Mouse (Mus musculus) ovary, postnatal 14 days (tissue): ENCODE measurements around the gene Syne1.

Source experiments
- DNase-seq: peaks from one replicate; pipeline ENCODE4 v3.0.0; 2022; ENCODE audit warnings: low spot score

Syne1 gene

DNA sequence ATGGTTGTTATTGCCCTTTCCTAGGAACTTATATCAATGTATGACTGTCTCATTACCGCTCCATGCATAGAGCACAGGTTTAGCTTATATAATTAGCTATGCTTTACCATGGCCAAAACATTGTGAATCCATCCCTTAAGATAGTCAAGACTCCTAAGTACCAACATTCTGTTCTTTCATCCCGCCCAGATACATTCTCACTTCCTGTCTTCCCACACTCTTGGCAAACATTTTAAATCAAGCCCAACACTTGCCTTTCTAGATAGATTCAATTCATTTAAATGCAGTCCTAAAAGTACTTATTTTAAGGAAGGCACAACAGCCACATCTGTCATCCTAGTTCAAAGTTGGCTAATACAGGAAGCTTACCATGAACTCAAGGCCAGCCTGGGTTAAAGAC is 113.5 kb downstream of the Syne1 start:
- DNase-seq: no peak

DNA sequence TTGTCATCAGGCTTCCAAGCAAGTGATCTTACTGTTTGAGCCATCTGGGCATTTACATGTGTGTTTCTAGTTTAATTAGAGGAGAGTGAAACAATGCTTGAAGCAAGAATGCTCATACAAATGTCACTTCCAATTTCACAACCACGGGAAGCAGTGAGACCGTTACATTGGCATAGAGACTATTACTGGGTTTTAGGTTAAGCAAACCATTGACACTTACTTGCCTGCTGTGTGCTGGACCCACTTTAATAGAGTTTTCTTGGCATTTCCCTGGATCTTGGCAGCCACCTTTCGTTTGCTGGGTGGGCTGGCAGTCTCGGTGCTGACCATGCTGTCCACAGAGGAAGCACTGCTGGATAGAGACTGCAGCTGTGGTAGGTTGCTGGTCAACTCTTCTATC is 127.3 kb downstream of the Syne1 start:
- DNase-seq: no peak

DNA sequence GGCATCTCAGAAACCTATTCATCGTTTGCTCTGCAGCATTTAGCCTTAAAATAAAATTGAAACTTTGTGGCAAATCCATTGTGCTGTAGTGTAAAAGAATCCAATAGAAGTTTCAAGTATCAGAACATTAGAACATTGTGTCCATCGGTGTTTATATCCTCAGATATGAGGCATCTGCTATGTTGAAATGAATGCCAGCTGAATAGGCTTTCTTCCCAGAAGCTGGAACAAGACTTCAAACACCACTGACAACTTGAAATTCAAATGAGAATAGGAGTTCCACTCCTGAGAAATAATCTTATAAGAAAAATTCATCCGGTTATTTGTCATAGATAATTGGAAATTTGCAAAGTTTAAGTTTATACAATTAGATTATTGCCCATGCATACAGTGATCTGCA is 135.6 kb downstream of the Syne1 start:
- no peak for DNase-seq

DNA sequence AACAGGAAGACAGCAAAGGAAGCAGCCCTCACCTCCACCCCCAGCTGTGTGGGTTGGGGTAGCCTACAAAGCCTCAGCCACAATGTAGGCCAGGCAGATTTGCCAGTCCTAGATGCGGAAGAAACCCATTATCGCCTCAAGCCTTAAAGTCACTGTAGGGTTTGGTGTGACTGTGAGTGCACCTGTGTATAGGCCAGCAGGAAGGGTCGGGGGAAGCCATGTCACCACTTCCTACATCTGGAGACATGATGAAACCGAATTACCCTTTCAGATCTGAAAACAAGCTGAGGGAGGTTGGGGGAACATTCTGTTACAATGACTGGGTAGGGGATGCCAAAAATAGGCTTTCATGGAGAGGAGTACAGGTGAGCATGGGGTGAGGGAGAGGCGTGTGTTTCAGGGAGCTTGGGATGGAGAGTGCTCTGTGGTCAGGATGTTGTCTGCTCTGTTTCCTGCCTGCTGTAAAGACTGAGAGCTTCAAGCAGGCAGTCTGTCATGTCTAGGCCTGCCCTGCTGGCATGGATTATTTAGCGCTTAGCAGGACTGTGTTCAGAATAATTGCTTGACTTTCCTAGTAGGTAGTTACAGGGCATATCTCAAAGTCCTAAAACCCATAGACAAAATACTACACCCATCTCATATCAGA is 167.0 kb downstream of the Syne1 start:
- DNase-seq: no peak

DNA sequence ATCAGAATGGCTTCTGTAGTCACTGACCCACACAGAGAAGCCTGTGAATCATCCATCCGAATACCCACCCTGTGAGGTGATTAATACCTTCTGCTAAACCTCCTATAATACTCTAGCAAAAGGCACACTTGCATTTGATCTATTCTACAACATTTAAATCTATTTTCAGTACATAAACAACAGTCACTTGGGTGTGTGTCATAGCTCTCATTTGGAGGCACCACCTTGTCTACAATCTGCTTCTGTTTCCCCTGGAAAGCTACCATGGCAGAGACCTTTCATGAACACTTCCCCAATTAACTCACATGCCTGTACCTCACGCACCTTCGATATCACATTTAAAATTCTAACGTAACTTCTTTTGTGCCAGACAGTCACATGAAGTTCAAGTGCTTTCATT is 169.7 kb downstream of the Syne1 start:
- DNase-seq: no peak

DNA sequence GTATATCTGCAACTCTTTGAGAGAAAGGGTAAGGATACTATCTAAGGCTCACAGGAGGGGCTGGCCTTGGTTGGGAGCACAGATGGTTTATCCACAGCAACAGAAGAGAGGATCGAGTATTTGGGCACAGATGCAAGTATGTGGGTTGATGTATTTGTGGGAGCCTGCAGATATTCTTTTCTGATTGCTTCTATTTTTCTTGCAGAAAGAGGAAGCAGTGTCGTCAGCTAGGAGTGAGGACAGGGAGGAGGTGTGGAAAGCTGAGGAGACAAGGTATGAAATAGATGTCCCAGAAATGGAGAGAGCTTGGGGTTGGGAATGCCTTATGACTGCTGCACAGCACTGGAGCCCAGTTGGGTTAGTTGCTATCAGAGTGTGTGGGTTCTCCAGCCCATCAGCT is 172.3 kb downstream of the Syne1 start:
- DNase-seq: no peak

DNA sequence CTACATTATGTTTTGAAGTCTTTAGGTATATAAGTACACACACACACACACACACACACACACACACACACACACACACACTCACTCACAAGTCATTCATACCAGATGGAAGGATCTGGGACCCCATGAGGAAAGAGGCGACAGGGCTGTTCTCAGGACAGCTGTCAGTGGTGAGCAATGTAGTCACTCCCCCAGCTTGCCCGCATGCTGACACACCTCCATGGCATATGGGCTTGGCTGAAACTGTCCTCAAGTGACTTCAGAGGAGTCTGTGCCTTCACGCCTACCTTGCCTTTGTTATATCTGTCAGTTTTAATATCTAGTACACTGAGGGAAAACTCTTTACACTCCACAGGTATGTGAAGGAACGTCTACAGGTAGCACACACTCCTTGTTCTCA is 181.7 kb downstream of the Syne1 start:
- no peak for DNase-seq

DNA sequence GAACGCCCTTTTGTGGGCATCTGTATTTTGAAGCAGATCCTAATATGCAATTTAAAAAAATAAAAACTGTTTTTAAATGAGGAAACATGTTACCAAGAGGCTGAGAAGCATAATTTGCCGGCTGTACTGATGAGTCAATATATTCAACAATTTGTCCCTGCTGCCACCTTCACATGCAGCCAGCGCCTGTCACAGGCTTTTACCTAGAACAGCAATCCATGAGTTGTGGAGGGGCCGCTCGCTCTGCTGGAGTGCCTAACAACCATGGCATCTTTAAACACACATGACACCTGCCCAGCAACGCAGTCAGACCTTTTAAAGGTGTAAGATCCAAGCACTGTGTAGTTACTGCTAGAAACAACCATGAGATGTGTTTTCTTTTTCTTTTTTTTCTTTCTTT is 183.0 kb downstream of the Syne1 start:
- no peak for DNase-seq

DNA sequence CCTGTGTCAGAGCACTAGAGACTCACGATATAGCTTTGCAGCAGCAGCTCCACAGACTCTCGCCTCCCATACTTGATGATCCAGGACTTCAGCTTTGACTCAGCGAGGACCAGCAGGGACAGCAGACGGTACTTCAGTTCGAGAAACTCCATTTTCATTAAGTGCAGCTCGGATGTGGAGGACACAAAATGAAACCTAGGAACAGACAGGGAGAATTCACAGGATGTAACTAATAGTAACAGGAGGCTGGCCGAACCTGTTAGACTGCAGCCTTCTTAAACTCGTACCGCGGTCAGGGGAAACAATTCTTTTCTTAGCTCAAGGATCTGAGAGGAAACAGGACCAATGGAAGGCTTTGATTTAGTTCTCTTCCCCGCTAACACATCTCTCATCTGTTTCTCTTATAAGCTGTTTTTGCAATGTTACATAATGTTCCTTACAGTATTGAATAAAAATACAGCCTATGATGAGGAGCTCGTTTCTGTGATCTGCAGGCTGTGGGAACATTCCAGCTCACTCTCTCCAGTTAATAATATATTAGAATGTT is 183.7 kb downstream of the Syne1 start:
- DNase-seq: no peak

DNA sequence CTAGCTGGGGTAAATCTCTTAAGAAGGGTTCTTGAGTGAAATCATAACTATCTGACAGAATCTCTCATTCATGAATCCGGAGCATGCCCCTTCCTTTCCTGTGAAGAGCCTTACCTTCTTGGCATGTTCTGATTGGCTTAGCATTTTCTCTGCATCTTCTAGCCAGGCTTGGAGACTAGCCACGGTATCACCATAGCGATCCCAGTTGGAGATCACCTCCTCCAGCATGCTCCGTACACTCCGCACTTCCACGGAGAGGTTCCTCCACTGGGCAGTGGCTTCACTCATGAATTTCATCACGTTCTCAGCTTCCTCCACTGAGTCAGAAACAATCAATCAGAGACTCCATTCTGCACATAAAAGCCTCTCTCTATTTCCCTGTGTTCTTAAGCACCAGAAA is 190.7 kb downstream of the Syne1 start:
- DNase-seq: no peak

DNA sequence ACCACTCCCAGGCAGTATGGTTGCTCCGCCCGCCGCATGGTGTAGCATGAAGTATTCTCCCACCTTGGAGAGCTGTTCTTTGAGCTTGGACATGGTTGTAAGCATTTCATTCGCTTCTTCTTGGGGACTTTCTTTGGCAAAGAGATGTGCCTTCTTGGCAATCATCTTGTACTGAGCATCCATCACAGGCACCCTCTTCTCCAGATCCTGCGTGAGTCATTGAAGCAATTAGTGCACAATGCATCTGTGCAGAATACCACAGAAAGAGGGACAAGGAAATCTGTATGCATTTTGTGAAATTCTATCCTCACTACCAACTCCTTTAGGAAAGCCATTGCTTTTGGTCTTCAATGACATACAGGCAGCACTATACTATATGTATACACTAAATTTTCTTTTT is 194.7 kb downstream of the Syne1 start:
- no peak for DNase-seq

DNA sequence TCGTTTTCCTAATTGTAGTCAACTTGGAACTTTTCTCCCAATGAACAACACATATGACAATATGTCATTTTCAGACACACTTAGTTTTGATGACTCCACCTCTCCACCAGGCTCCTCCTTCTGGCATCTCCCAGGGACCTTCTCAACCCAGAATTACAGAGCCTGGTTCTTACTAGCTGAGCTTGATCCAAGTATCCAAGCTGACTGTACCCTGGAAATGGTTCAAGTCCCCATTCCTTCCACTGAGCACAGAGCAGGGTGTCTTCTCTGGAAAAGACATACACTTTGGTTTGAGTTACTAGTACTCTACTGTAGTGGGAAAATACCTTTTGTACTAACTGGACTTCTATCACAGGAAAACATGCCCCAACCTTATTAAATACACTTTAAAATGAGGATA is 197.9 kb downstream of the Syne1 start:
- no peak for DNase-seq

DNA sequence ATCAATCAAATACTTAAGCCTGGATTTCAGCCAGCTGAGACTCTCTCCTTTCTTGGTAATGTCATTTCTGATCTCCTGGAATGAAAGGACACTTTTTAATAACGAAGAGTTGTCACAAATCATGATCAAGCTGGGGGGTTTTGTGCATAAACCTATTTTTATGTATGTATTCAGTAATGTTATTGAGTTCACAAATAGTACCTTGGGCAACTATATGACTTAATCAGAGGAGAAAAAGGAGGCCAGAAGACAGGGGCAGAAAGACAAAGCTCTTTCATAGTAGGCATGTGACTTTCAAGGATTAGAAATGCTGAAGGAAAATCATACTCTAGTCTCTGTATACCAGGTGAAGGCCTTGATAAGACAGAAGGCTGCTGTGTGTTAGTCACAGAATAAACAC is 204.4 kb downstream of the Syne1 start:
- no peak for DNase-seq

DNA sequence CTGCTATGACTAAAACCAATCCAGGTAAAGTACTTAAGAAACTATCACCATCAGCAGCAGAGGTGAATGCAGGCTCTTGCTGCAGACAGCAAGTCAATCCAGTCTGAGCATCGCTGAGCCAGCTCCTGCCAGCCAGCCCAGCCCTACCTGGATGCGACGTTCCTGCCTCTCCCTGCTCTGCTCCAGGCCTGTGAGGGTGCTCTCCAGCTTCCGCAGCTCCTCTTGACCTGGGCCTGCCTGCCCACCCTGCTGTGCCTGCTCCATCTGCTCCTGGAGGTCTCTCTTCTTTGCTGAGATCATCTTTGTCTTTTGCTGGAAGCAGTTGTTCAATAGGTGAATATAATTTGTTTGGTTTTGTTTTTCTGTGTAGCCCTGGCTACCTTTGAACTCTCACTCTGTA is 208.1 kb downstream of the Syne1 start:
- no peak for DNase-seq

DNA sequence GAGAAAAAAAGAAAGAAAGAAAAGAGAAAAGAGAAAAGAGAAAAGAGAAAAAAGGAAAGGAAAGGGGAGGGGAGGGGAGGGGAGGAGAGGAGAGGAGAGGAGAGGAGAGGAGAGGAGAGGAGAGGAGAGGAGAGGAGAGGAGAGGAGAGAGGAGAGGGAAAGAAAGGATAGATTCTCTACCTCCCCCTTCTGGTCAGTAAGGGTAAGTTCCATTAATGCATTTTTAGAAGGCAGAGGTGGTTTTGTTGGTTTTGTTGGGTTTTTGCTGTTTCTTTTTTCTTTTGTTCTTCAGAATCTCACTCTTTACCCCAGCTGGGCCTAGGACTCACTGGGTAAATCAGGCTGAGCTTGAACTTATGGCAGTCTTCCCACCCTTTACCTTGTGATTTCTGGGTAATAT is 214.9 kb downstream of the Syne1 start:
- no peak for DNase-seq

DNA sequence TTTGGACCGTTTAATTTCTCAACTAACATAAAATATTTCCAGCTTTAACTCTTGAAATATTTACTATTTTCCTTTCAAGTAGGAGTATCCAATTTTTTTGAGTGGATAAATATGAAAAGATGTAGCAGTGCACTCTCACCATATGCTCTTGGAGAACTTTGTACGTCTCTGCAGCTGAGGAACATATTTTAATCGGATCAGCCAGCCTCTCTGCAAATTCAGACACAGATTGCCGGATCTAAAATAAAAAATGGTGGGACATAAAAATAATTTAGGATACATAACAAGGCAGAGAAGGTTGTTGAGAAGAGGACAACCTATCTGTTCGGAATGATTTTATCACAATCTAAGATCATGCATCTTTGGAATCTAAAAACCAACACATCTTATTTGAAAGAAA is 218.5 kb downstream of the Syne1 start:
- DNase-seq: no peak

DNA sequence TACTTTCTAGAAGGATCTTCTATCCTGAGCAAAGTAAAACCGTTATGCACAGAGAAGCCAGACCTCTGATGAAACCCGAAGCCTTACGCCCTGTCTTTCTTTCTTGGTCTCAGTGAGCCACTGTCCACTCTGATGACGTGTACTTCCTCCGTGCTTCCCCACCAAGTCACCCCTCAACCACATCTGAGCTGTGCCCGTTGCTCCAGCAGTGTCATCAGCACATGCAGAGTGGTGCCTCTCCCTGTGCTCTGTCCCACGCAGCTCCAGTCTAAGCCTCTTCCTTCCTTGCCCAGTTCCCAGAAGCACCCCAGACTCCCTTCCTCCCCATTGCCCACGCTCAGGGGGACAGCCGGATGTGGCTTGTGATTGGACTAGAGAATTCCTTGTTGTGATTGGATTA is 224.6 kb downstream of the Syne1 start:
- no peak for DNase-seq

DNA sequence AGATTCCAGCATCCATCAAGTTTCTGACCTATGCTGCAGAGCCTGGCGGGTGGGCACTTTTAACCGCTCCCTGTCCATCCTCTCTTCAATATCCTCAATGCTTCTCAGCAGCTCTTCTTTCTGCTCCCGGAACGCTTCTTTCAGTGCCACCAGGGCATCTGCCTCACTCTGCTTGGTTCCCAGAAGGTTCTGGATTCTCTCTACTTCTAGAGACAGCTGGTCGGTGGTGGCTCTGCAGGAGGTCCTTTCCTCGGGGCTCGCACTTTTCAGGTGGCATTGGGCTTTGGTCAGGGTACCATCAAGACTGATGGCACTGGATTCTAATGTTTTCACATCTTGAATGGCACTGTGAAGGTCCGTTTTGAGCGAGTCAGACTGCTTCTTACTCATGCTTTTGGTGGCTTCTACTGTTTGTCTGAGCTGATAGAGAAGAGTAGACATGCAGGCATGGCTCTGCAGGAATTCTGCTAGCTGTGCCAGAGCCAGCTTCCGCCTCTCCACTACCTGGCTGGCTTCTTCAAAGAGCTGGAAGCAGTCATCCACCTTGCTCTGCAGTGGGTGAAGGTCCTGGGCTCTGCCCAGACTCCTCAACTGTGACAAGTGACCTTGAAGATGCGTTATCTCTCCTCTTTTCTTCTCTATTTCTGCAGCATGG is 227.4 kb downstream of the Syne1 start:
- DNase-seq: no peak

DNA sequence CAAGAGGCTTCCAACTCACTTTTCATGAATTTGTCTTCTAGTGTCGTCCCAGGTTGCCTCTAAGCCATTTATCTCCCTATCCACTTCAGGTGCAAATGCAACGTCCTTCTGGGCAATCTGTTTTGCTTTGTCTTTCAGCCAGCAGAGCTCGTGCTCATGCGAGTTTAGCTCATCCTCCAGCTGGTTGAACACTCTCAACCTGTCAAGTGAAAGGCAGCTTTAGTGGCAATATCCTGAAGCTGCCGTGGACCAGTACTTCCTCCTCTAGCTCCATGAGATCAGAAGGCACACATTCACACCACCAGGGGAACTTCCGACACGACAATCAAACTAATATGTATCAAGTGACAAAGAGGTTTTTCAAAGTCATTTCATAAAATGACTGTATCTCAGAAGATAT is 228.7 kb downstream of the Syne1 start:
- DNase-seq: no peak

DNA sequence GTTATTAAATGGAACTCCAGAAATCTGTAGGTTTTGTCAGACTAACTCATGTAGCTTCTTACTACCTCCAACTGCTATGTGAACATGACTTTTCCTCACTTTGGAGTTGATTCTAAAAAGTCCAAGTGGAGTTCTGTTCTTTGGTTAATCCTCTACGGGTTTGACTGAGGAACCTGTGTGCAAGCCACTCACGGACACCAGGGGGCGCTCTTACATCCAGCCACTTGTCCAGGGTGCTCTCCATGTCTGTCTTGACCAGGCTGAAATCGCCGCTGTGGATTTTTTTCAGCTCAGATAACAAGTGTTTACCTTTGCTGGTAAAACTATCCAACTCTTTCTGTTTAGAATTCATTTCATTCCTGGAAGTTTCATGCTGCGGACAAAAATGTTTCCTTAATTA is 233.7 kb downstream of the Syne1 start:
- DNase-seq: peak; percentile 65

DNA sequence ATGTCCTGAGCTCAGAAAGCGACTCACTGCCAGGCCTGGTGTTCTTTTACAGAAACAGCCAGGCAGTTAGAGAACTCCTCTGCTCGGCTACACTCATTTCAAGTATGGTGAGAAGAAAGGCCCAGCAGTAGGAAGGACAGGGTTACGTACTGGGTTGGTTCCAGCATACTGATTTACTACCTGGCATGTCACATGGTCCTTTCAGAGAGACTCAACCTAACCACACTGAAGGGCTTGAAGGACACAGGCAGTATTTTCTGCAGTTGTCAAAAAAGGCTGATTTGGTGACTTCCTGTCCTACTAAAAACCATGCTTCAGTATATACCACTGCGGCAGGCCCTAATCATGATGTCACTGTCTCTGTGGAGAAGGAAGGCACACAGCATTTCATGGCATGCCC is 238.8 kb downstream of the Syne1 start:
- no peak for DNase-seq

DNA sequence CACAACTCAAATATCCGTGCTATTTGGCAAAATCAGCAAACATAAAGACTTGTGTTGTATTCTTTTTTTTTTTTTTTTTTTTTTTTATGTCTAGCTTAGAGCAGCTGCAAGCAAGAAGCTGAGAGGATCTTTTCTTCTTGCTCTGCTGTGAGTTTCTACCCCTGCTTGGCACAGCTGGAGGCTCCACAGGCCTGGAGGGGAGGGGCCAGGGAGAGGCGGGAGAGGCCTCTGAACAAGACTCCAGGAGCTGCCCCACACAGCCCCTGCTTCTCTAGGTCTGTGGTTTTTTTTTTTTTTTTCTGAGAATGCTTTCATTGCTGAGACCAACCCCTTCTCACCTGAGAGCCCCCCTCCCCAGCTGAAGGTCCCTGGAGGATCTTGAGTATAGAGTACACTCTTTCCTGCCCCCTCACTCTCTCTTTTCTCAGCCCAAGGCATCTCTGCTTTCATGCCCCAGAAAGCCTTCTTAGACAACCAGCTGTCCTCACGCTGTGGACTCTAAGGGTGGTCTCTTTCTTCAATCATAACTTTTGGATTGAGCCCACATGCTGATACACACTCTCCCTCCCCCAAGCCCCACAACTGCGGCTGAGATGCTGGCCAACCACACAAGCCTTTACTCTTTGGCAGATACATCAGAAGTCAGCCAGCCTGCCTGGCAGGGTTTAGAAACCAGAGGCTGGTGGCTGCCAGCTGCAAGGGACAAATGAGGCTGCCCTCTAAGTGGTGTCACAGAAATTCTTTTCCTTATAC is 241.1 kb downstream of the Syne1 start:
- DNase-seq: no peak

DNA sequence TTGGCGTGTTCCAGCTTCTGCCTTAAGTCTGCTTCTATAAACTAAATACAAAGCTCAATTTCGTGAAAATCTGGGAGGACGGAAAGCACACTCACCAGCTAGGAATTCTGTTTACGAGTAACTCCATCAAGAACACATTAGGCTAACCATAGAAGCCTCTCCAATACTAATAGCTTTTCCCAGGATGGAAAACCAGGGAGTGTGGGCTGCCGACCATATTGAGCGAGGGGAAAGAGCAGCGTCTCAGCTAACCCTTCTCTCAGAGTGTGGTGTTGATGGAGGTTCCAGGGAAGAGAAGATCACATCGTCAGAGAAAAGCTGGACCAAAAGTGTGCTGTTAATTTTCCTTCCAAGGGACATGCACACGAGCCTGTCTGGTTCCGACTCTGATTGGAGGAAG is 241.9 kb downstream of the Syne1 start:
- DNase-seq: no peak
